Mouse (Mus musculus): ENCODE measurements around the gene Clec4f. TPM values are rescaled to one million over a fixed set of nuclear protein-coding genes. Genes with fewer than 3 reads are reported as not detected.

Gene Clec4f
- polyA plus RNA-seq, 1 experiment from 2014 or later = not detected

DNA sequence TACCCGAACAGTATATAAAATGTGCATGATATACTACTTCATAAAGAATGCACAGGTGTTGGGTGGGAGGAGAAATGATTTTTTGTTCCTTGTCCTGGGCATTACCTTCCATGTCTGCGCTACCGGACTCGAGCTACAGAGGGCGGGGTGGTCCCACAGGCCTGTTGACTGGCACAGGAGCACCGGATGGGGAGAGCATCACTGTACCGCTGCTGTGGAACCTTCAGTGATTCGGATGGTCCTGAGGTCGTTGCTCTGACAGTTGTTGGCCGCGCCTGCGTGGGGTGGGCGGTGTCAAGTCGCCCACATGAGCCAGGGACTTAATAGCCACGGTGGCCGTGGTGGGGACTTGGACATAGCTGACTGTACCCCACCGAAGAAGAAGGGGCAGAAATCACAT lies 29.2 kb downstream of the Clec4f start:
- Histone ChIP-seq H3K9ac (no peak overlapping the region), H3K4me3 (no peak overlapping the region), H3K36me3 (no peaks in the 10 kb centered on the region), H3K9me3 (no peaks in the 10 kb centered on the region), H3K4me1 (no peaks in the 10 kb centered on the region), H3K4me2 (replicated peaks) (no peak overlapping the region), H3K27me3 (replicated peaks) (0 out of 2 replicates have a peak, but pooled peaks cover 4% of the 10 kb centered on the region), H3K27ac (no peak overlapping the region)
- no peak for ATAC-seq (ENCODE audit: low FRiP score, low read depth)
- WGBS = 66% methylated on average over 17 of the region's 17 CpGs

- Histone ChIP-seq H3K9ac (no peak overlapping the region), H3K9me3 (no peaks in the 10 kb centered on the region), H3K4me2 (replicated peaks) (no peak overlapping the region), H3K27me3 (replicated peaks) (no peaks in the 10 kb centered on the region), H3K4me1 (no peaks in the 10 kb centered on the region), H3K36me3 (no peaks in the 10 kb centered on the region), H3K4me3 (no peak overlapping the region), H3K27ac (no peak overlapping the region)
- WGBS = 64% methylated on average over 9 of the region's 9 CpGs
- no peak for ATAC-seq (ENCODE audit: low FRiP score, low read depth)
Measured at GRCm38 (mm10) chr6:83619955-83620354, 36.0 kb downstream of the Clec4f start.

GRCm38 (mm10) chr6:83617581-83618335 lies 38.2 kb downstream of the Clec4f start:
- Histone ChIP-seq H3K4me3 (no peak overlapping the region), H3K9ac (no peak overlapping the region), H3K27ac (no peak overlapping the region), H3K4me1 (no peaks in the 10 kb centered on the region), H3K9me3 (no peaks in the 10 kb centered on the region), H3K4me2 (replicated peaks) (no peak overlapping the region), H3K27me3 (replicated peaks) (no peaks in the 10 kb centered on the region), H3K36me3 (no peaks in the 10 kb centered on the region)
- WGBS = 85% methylated on average over 15 of the region's 15 CpGs
- ATAC-seq (ENCODE audit: low FRiP score, low read depth) = no peak

GRCm38 (mm10) chr6:83616512-83616911 lies 39.5 kb downstream of the Clec4f start:
- no peak overlapping the region for H3K4me3 ChIP-seq
- no peak overlapping the region for H3K27ac ChIP-seq
- WGBS = 84% methylated on average over 5 of the region's 5 CpGs
- no peak overlapping the region for H3K9ac ChIP-seq
- H3K4me2 ChIP-seq (replicated peaks) = no peak overlapping the region
- no peaks in the 10 kb centered on the region for H3K27me3 ChIP-seq (replicated peaks)
- no peak for ATAC-seq (ENCODE audit: low FRiP score, low read depth)
- H3K9me3 ChIP-seq = no peaks in the 10 kb centered on the region
- no peaks in the 10 kb centered on the region for H3K36me3 ChIP-seq
- no peaks in the 10 kb centered on the region for H3K4me1 ChIP-seq

- no peak overlapping the region for H3K27ac ChIP-seq
- no peak for ATAC-seq (ENCODE audit: low FRiP score, low read depth)
- H3K9me3 ChIP-seq = no peaks in the 10 kb centered on the region
- no peak overlapping the region for H3K9ac ChIP-seq
- H3K27me3 ChIP-seq (replicated peaks) = no peaks in the 10 kb centered on the region
- H3K4me2 ChIP-seq (replicated peaks) = no peak overlapping the region
- 94% methylated on average over 4 of the region's 4 CpGs for WGBS
- no peak overlapping the region for H3K4me3 ChIP-seq
- no peaks in the 10 kb centered on the region for H3K36me3 ChIP-seq
- no peaks in the 10 kb centered on the region for H3K4me1 ChIP-seq
Measured at GRCm38 (mm10) chr6:83614469-83614868, 41.5 kb downstream of the Clec4f start.

GRCm38 (mm10) chr6:83612976-83613375 lies 43.0 kb downstream of the Clec4f start:
- no peak for ATAC-seq (ENCODE audit: low FRiP score, low read depth)
- 100% methylated on average over 1 of the region's 1 CpGs for WGBS
- Histone ChIP-seq H3K27me3 (replicated peaks) (no peaks in the 10 kb centered on the region), H3K27ac (no peak overlapping the region), H3K4me1 (no peaks in the 10 kb centered on the region), H3K4me2 (replicated peaks) (no peak overlapping the region), H3K9me3 (no peaks in the 10 kb centered on the region), H3K9ac (no peak overlapping the region), H3K4me3 (no peak overlapping the region), H3K36me3 (no peaks in the 10 kb centered on the region)

- H3K4me2 ChIP-seq (replicated peaks) = peak overlapping the region; percentile 58; the same call in 1 of the 2 replicates
- 84% methylated on average over 6 of the region's 6 CpGs for WGBS
Measured at GRCm38 (mm10) chr6:83599636-83600174, 56.3 kb downstream of the Clec4f start.

DNA sequence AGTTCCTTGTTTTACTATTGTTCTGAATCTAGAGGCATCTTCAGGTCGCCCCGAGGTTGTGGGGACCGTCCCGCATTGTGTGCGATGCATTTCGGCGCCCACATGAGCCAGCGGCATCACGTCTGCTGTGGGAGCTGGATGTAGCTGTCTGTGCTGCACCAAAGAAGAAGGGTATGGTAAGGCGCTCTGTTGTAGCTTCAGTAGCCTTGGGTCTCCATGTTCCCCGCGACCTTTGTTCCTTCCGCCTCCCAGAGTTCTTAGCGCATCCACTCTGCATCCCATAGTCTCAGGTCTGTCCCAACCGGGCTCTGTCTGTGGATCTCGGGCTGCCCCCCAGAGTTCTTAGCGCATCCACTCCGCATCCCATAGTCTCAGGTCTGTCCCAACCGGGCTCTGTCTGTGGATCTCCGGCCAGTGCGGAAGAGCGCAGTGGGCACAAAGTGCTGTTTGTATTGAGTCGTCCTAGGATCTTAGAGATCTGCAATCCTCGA lies 56.9 kb downstream of the Clec4f start:
- peak overlapping the region; percentile 24 for H3K4me3 ChIP-seq
- no peaks in the 10 kb centered on the region for H3K4me1 ChIP-seq
- ATAC-seq (ENCODE audit: low FRiP score, low read depth) = 0 out of 2 replicates have a peak, but pooled peaks have one; percentile 33
- H3K9me3 ChIP-seq = no peaks in the 10 kb centered on the region
- WGBS = 42% methylated on average over 24 of the region's 24 CpGs
- peak overlapping the region; percentile 58 for H3K4me2 ChIP-seq (replicated peaks)
- H3K27ac ChIP-seq = no peak overlapping the region
- peak overlapping the region; percentile 41; the same call in 1 of the 2 replicates for H3K9ac ChIP-seq
- H3K36me3 ChIP-seq = no peaks in the 10 kb centered on the region
- no peaks in the 10 kb centered on the region for H3K27me3 ChIP-seq (replicated peaks)

More at GRCm38 (mm10) chr6:83599636-83600174, 56.3 kb downstream of the Clec4f start:
- H3K9me3 ChIP-seq = no peaks in the 10 kb centered on the region
- ATAC-seq (ENCODE audit: low FRiP score, low read depth) = no peak
- H3K4me3 ChIP-seq = no peak overlapping the region
- H3K9ac ChIP-seq = no peak overlapping the region
- H3K36me3 ChIP-seq = no peaks in the 10 kb centered on the region
- no peak overlapping the region for H3K27ac ChIP-seq
- no peaks in the 10 kb centered on the region for H3K4me1 ChIP-seq
- no peaks in the 10 kb centered on the region for H3K27me3 ChIP-seq (replicated peaks)

- H3K4me3 ChIP-seq = peak overlapping the region; percentile 24
- peak overlapping the region; percentile 58 for H3K4me2 ChIP-seq (replicated peaks)
- no peaks in the 10 kb centered on the region for H3K27me3 ChIP-seq (replicated peaks)
- H3K9me3 ChIP-seq = no peaks in the 10 kb centered on the region
- WGBS = 15% methylated on average over 9 of the region's 9 CpGs
- peak overlapping the region; percentile 41; the same call in 1 of the 2 replicates for H3K9ac ChIP-seq
- H3K4me1 ChIP-seq = no peaks in the 10 kb centered on the region
- no peak overlapping the region for H3K27ac ChIP-seq
- no peaks in the 10 kb centered on the region for H3K36me3 ChIP-seq
- peak; percentile 33; the same call in 1 of the 2 replicates for ATAC-seq (ENCODE audit: low FRiP score, low read depth)
Measured at GRCm38 (mm10) chr6:83598646-83599045, 57.3 kb downstream of the Clec4f start.

GRCm38 (mm10) chr6:83597988-83598387 lies 58.0 kb downstream of the Clec4f start:
- no peaks in the 10 kb centered on the region for H3K36me3 ChIP-seq
- WGBS = 68% methylated on average over 3 of the region's 3 CpGs
- H3K27ac ChIP-seq = no peak overlapping the region
- H3K9ac ChIP-seq = no peak overlapping the region
- H3K27me3 ChIP-seq (replicated peaks) = no peaks in the 10 kb centered on the region
- ATAC-seq (ENCODE audit: low FRiP score, low read depth) = no peak
- no peak overlapping the region for H3K4me3 ChIP-seq
- H3K4me1 ChIP-seq = no peaks in the 10 kb centered on the region
- H3K9me3 ChIP-seq = no peaks in the 10 kb centered on the region
- H3K4me2 ChIP-seq (replicated peaks) = no peak overlapping the region

- no peak overlapping the region for H3K4me2 ChIP-seq (replicated peaks)
- no peaks in the 10 kb centered on the region for H3K27me3 ChIP-seq (replicated peaks)
- 87% methylated on average over 2 of the region's 2 CpGs for WGBS
- no peaks in the 10 kb centered on the region for H3K36me3 ChIP-seq
- no peak for ATAC-seq (ENCODE audit: low FRiP score, low read depth)
- no peaks in the 10 kb centered on the region for H3K4me1 ChIP-seq
- H3K27ac ChIP-seq = no peak overlapping the region
- no peaks in the 10 kb centered on the region for H3K9me3 ChIP-seq
- no peak overlapping the region for H3K4me3 ChIP-seq
- no peak overlapping the region for H3K9ac ChIP-seq
Measured at GRCm38 (mm10) chr6:83595035-83595434, 61.0 kb downstream of the Clec4f start.

Measured in neural tube, embryonic 12.5 days (tissue).